Mouse (Mus musculus): ENCODE measurements at regions not wholly inside any gene's neighbourhood (a gene's known extent, or its start where the extent isn't known, plus 50 kb on each side); places are given as distances from the start of the nearest gene placed in this dataset.
"Not testable (repeated sequence)": the region's sequence is repeated elsewhere in the genome, so short reads cannot be mapped to it uniquely, and the experiment has no call there.

- no peak for DNase-seq (ENCODE audit: low spot score)
These were observed 841.6 kb upstream of the Adam24 start for GRCm38 (mm10) chr8:39833251-39833650.

GRCm38 (mm10) chr8:39846854-39847253 is 828.0 kb upstream of the Adam24 start:
- no peak for DNase-seq (ENCODE audit: low spot score)

GRCm38 (mm10) chr8:39862544-39862943 is 812.3 kb upstream of the Adam24 start:
- no peak for DNase-seq (ENCODE audit: low spot score)

- DNase-seq (ENCODE audit: low spot score): no peak
These were observed 772.6 kb upstream of the Adam24 start for GRCm38 (mm10) chr8:39902251-39902650.

- DNase-seq (ENCODE audit: low spot score): no peak
These were observed 762.0 kb upstream of the Adam24 start for GRCm38 (mm10) chr8:39912926-39913325.

- DNase-seq (ENCODE audit: low spot score): no peak
These were observed 753.5 kb upstream of the Adam24 start for GRCm38 (mm10) chr8:39921336-39921735.

- DNase-seq (ENCODE audit: low spot score): no peak
These were observed 751.1 kb upstream of the Adam24 start for GRCm38 (mm10) chr8:39923741-39924140.

GRCm38 (mm10) chr8:39950178-39950896 is 724.5 kb upstream of the Adam24 start:
- DNase-seq (ENCODE audit: low spot score): no peak

GRCm38 (mm10) chr8:39954497-39954896 is 720.4 kb upstream of the Adam24 start:
- no peak for DNase-seq (ENCODE audit: low spot score)

- no peak for DNase-seq (ENCODE audit: low spot score)
These were observed 720.0 kb upstream of the Adam24 start for GRCm38 (mm10) chr8:39954924-39955323.

- DNase-seq (ENCODE audit: low spot score): peak; percentile 17
These were observed 669.6 kb upstream of the Adam24 start for GRCm38 (mm10) chr8:40005207-40005837.

GRCm38 (mm10) chr8:40019281-40019943 is 655.5 kb upstream of the Adam24 start:
- DNase-seq (ENCODE audit: low spot score): no peak

- DNase-seq (ENCODE audit: low spot score): no peak
These were observed 610.7 kb upstream of the Adam24 start for GRCm38 (mm10) chr8:40064145-40064544.

- DNase-seq (ENCODE audit: low spot score): no peak
These were observed 603.7 kb upstream of the Adam24 start for GRCm38 (mm10) chr8:40071131-40071530.

GRCm38 (mm10) chr8:40080976-40081375 is 593.9 kb upstream of the Adam24 start:
- not testable (repeated sequence) for DNase-seq (ENCODE audit: low spot score)

- DNase-seq (ENCODE audit: low spot score): no peak
These were observed 590.7 kb upstream of the Adam24 start for GRCm38 (mm10) chr8:40084129-40084528.

GRCm38 (mm10) chr8:40089377-40089776 is 585.5 kb upstream of the Adam24 start:
- no peak for DNase-seq (ENCODE audit: low spot score)

GRCm38 (mm10) chr8:40124402-40124801 is 550.5 kb upstream of the Adam24 start:
- DNase-seq (ENCODE audit: low spot score): no peak

- no peak for DNase-seq (ENCODE audit: low spot score)
These were observed 547.7 kb upstream of the Adam24 start for GRCm38 (mm10) chr8:40127141-40127540.

- no peak for DNase-seq (ENCODE audit: low spot score)
These were observed 542.1 kb upstream of the Adam24 start for GRCm38 (mm10) chr8:40132662-40133257.

- peak; percentile 23 for DNase-seq (ENCODE audit: low spot score)
These were observed 523.7 kb upstream of the Adam24 start for GRCm38 (mm10) chr8:40150911-40151797.

Data from heart, adult 8-10 months (tissue).